Mouse (Mus musculus): Measurements from ENCODE around the gene Zswim5. TPM values are rescaled to one million over a fixed set of nuclear protein-coding genes. Genes with fewer than 3 reads are reported as not detected.

Gene Zswim5
- polyA plus RNA-seq, 1 experiment from 2014 or later = 0.66 TPM

- WGBS = under 1% methylated on average over 38 of the region's 38 CpGs
- Histone ChIP-seq H3K27me3 (0 out of 2 replicates have a peak, but pooled peaks cover 2% of the 10 kb centered on the region), H3K9ac (peak within 1 kb of the TSS; percentile 87), H3K4me1 (peaks cover 29% of the 10 kb centered on the region), H3K9me3 (no peaks in the 10 kb centered on the region), H3K4me2 (peak within 1 kb of the TSS; percentile 99), H3K36me3 (peaks cover 32% of the 10 kb centered on the region), H3K27ac (peak within 1 kb of the TSS; percentile 66), H3K4me3 (peak within 1 kb of the TSS; percentile 98)
- peak; percentile 86 for ATAC-seq (ENCODE audit: insufficient number of reproducible peaks, insufficient read depth, low FRiP score, low TSS enrichment, low read depth)
Observed at GRCm38 (mm10) chr4:116993672-116994621, 116.8 kb downstream of the Zswim5 start, which contains the start of gene Urod. Gene Urod, minus strand, starts transcription at chr4:116994413.

DNA sequence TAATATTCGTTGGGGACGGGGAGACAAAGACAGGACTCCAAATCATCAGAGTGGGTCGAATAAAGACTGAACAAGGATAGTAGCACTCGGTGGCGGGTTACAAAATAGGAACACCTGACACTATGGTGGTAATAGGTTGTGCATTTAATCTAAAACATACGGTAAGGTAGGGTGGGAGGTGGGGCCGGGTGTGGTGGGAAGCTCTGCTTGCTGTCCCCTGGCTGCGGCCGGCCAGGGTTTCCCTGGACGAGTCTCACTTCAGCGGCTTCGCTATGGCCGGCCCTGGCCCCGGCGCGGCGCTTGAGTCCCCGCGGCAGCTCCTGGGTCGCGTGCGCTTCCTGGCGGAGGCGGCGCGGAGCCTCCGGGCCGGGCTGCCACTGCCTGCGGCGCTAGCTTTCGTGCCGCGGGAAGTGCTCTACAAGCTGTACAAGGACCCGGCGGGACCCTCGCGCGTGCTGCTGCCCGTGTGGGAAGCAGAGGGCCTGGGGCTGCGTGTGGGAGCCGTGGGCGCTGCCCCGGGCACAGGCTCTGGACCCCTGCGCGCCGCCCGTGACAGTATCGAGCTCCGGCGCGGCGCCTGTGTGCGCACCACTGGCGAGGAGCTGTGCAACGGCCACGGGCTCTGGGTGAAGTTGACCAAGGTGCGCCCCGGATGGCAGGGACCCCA lies 118.1 kb downstream of the Zswim5 start, which contains the start of gene Hectd3:
Gene Hectd3, plus strand, starts transcription at position 187 of the 667 bp plus-strand sequence.
- Histone ChIP-seq H3K27ac (peak within 1 kb of the TSS; percentile 66), H3K9me3 (no peaks in the 10 kb centered on the region), H3K9ac (peak within 1 kb of the TSS; percentile 87), H3K4me1 (peaks cover 29% of the 10 kb centered on the region), H3K27me3 (0 out of 2 replicates have a peak, but pooled peaks cover 2% of the 10 kb centered on the region), H3K4me2 (peak within 1 kb of the TSS; percentile 99), H3K4me3 (peak within 1 kb of the TSS; percentile 98), H3K36me3 (peaks cover 37% of the 10 kb centered on the region)
- no peak for ATAC-seq (ENCODE audit: insufficient number of reproducible peaks, insufficient read depth, low FRiP score, low TSS enrichment, low read depth)
- under 1% methylated on average over 58 of the region's 58 CpGs for WGBS

DNA sequence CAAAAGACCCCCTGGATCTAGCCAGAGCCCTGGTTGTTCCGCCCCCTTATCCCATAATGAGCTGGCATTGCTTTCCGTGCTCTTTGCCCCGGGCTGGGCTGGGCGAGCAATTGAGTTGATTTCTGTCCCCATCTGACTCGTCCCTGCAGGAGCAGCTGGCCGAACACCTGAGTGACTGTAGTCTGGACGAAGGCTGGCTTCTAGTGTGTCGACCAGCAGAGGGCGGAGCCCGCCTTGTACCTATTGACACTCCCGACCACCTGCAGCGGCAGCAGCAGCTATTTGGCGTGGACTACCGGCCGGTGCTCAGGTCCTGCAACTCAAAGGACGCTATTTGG lies 118.6 kb downstream of the Zswim5 start:
- 0 out of 2 replicates have a peak, but pooled peaks cover 2% of the 10 kb centered on the region for H3K27me3 ChIP-seq
- peak overlapping the region; percentile 87 for H3K9ac ChIP-seq
- H3K9me3 ChIP-seq = no peaks in the 10 kb centered on the region
- H3K4me2 ChIP-seq = peak overlapping the region; percentile 99
- peaks cover 38% of the 10 kb centered on the region for H3K36me3 ChIP-seq
- peak overlapping the region; percentile 98 for H3K4me3 ChIP-seq
- H3K27ac ChIP-seq = peak overlapping the region; percentile 66; the same call in 1 of the 2 replicates
- no peak for ATAC-seq (ENCODE audit: insufficient number of reproducible peaks, insufficient read depth, low FRiP score, low TSS enrichment, low read depth)
- peaks cover 29% of the 10 kb centered on the region for H3K4me1 ChIP-seq
- under 1% methylated on average over 16 of the region's 16 CpGs for WGBS

GRCm38 (mm10) chr4:116999513-117000154 lies 122.5 kb downstream of the Zswim5 start:
- peaks cover 19% of the 10 kb centered on the region for H3K4me1 ChIP-seq
- 0 out of 2 replicates have a peak, but pooled peaks cover 2% of the 10 kb centered on the region for H3K27me3 ChIP-seq
- no peak overlapping the region for H3K4me2 ChIP-seq
- no peak overlapping the region for H3K4me3 ChIP-seq
- H3K9me3 ChIP-seq = no peaks in the 10 kb centered on the region
- H3K9ac ChIP-seq = no peak overlapping the region
- peaks cover 62% of the 10 kb centered on the region for H3K36me3 ChIP-seq
- no peak overlapping the region for H3K27ac ChIP-seq
- 90% methylated on average over 17 of the region's 17 CpGs for WGBS
- ATAC-seq (ENCODE audit: insufficient number of reproducible peaks, insufficient read depth, low FRiP score, low TSS enrichment, low read depth) = no peak

DNA sequence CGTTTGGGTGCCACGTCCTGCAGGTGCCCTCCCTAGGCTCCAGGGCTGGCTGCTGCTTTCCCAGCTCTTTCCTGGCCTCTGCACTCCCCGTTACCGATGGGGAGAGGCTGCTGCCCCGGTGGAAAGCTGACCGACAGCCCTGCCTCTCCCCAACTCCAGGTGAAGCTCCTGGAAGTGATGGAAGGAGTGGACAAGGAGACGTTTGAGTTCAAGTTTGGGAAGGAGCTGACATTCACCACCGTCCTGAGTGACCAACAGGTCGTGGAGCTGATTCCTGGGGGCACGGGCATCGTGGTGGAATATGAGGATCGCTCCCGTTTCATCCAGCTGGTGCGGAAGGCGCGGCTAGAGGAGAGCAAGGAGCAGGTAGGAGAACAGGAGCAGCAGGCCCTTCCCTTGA lies 124.8 kb downstream of the Zswim5 start:
- no peaks in the 10 kb centered on the region for H3K27me3 ChIP-seq
- peaks cover 4% of the 10 kb centered on the region for H3K4me1 ChIP-seq
- H3K36me3 ChIP-seq = peaks cover 60% of the 10 kb centered on the region
- no peak overlapping the region for H3K27ac ChIP-seq
- no peak overlapping the region for H3K4me2 ChIP-seq
- ATAC-seq (ENCODE audit: insufficient number of reproducible peaks, insufficient read depth, low FRiP score, low TSS enrichment, low read depth) = no peak
- 90% methylated on average over 16 of the region's 16 CpGs for WGBS
- no peaks in the 10 kb centered on the region for H3K9me3 ChIP-seq
- H3K4me3 ChIP-seq = no peak overlapping the region
- H3K9ac ChIP-seq = no peak overlapping the region

DNA sequence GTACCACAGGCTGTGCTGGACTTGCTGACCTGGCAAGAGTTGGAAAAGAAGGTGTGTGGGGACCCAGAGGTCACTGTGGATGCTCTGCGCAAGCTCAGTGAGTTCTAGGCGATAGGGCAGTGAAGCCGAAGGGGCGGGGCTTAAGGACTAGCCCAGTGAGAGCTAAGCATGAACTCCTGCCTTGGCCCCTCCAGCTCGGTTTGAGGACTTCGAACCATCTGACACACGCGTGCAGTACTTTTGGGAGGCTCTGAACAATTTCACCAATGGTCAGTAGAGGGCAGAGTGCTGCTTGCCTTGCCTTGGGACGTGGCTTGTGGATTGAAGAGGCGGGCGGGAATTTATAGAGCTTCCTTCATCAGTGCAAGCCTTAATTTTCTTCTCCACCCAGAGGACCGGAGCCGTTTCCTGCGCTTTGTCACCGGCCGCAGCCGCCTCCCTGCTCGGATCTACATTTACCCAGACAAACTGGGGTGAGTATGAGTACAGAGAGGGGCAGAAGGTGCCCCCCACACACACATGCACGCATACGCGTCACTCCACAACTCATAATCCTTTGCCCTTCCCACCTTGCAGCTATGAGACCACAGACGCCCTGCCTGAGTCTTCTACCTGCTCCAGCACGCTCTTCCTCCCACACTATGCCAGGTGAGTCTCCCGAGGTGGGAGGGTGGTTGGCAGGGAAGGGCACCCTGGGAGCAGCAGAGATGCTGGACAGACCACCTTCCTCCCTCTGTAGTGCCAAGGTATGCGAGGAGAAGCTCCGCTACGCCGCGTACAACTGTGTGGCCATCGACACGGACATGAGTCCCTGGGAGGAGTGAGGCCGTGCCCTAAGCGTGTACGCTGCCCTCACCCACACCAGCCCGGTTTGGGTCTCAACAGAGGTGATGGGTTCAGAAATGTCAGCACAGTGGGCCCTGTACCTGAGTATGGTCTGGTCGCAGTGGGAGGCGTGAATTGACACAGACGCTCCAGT lies 125.7 kb downstream of the Zswim5 start:
- H3K4me2 ChIP-seq = no peak overlapping the region
- peak overlapping the region; percentile 27; the same call in 1 of the 2 replicates for H3K9ac ChIP-seq
- no peak overlapping the region for H3K27ac ChIP-seq
- peaks cover 56% of the 10 kb centered on the region for H3K36me3 ChIP-seq
- H3K27me3 ChIP-seq = no peaks in the 10 kb centered on the region
- no peaks in the 10 kb centered on the region for H3K9me3 ChIP-seq
- whole genome bisulfite sequencing = 53% methylated on average over 38 of the region's 38 CpGs
- no peak; the same call in 1 of the 2 replicates for ATAC-seq (ENCODE audit: insufficient number of reproducible peaks, insufficient read depth, low FRiP score, low TSS enrichment, low read depth)
- no peak overlapping the region for H3K4me3 ChIP-seq
- H3K4me1 ChIP-seq = peaks cover 4% of the 10 kb centered on the region

DNA sequence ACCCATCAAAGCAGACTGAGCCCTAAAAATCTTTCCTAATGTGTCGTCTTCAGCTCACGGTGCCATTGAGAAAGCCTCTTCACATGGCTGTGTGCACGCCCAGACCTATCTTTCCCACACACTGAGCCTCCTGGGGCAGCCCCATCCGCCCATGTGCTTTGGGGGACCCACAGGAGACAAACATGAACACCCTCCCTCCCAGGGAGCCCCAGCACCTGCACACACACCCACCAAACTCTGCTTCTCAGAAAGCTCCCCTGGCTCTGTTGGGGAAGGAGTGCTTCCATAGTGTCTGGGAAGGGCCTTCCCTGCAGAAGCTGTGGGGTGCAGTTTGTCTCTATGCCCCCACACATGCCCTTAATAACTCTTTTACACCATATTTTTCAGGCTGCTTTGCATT lies 127.5 kb downstream of the Zswim5 start:
- Histone ChIP-seq H3K4me1 (peaks cover 4% of the 10 kb centered on the region), H3K9me3 (no peaks in the 10 kb centered on the region), H3K36me3 (peaks cover 40% of the 10 kb centered on the region), H3K27me3 (no peaks in the 10 kb centered on the region), H3K4me2 (no peak overlapping the region), H3K27ac (no peak overlapping the region), H3K9ac (no peak overlapping the region; the same call in 1 of the 2 replicates), H3K4me3 (no peak overlapping the region)
- no peak for ATAC-seq (ENCODE audit: insufficient number of reproducible peaks, insufficient read depth, low FRiP score, low TSS enrichment, low read depth)
- 79% methylated on average over 4 of the region's 4 CpGs for WGBS

DNA sequence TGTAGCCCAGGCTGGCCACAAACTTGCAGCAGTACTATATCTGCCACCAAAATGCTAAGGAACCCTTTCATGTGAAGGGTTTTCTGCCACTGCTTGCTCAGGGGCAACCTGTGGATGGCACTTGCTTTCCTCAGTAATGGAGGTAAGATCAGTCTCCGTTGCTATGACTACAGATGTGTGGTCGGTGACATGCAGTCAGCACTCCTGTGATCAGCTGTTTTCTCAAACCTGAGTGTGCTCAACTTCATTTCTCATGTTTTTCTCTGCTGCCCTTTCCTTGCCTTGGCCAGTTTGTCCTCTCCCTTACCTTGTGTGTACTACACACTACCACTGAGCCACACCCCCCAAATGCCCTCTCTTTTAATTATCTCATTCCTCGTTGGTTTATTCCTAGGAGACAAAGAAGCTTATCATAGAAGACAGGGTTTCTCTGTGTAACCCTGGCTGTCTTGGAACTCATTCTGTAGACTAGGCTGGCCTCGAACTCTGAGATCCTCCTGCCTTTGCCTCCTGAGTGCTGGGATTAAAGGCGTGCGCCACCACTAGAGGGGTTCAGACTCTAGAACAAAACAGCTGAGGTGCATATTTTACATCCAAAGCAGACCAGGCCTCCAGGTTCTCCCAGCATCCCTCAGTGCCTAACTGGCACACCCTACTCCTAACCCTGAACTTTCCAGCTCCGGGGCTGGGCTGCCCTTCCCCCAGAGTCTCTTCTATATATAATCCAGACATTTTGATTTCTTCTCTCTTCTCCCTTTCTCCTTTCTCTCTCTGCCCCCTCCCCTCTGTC lies 128.6 kb downstream of the Zswim5 start:
- 77% methylated on average over 7 of the region's 7 CpGs for WGBS
- Histone ChIP-seq H3K9ac (no peak overlapping the region), H3K9me3 (no peaks in the 10 kb centered on the region), H3K4me1 (peaks cover 4% of the 10 kb centered on the region), H3K27me3 (no peaks in the 10 kb centered on the region), H3K4me3 (no peak overlapping the region), H3K4me2 (no peak overlapping the region), H3K27ac (no peak overlapping the region), H3K36me3 (peaks cover 28% of the 10 kb centered on the region)
- ATAC-seq (ENCODE audit: insufficient number of reproducible peaks, insufficient read depth, low FRiP score, low TSS enrichment, low read depth) = no peak

- H3K36me3 ChIP-seq = peaks cover 18% of the 10 kb centered on the region
- H3K9me3 ChIP-seq = no peaks in the 10 kb centered on the region
- no peak for ATAC-seq (ENCODE audit: insufficient number of reproducible peaks, insufficient read depth, low FRiP score, low TSS enrichment, low read depth)
- peaks cover 4% of the 10 kb centered on the region for H3K4me1 ChIP-seq
- no peak overlapping the region for H3K4me3 ChIP-seq
- 71% methylated on average over 3 of the region's 3 CpGs for WGBS
- H3K4me2 ChIP-seq = no peak overlapping the region
- H3K9ac ChIP-seq = no peak overlapping the region
- H3K27me3 ChIP-seq = no peaks in the 10 kb centered on the region
- H3K27ac ChIP-seq = no peak overlapping the region
Observed at GRCm38 (mm10) chr4:117007058-117007457, 129.9 kb downstream of the Zswim5 start.

GRCm38 (mm10) chr4:117010231-117010630 lies 133.1 kb downstream of the Zswim5 start:
- no peaks in the 10 kb centered on the region for H3K4me1 ChIP-seq
- WGBS = 80% methylated on average over 5 of the region's 5 CpGs
- H3K36me3 ChIP-seq = no peaks in the 10 kb centered on the region
- no peaks in the 10 kb centered on the region for H3K27me3 ChIP-seq
- H3K4me2 ChIP-seq = no peak overlapping the region
- H3K9me3 ChIP-seq = no peaks in the 10 kb centered on the region
- ATAC-seq (ENCODE audit: insufficient number of reproducible peaks, insufficient read depth, low FRiP score, low TSS enrichment, low read depth) = no peak
- no peak overlapping the region for H3K9ac ChIP-seq
- no peak overlapping the region for H3K27ac ChIP-seq
- no peak overlapping the region for H3K4me3 ChIP-seq
